Mouse (Mus musculus): ENCODE measurements around the gene Fam89a.
A peak's percentile ranks its signal among the peaks of the same experiment; 100 is the strongest.

Fam89a gene

GRCm38 (mm10) chr8:124754101-124754791 is 2.6 kb upstream of the Fam89a start:
- no peak for DNase-seq (ENCODE audit: low spot score)

DNA sequence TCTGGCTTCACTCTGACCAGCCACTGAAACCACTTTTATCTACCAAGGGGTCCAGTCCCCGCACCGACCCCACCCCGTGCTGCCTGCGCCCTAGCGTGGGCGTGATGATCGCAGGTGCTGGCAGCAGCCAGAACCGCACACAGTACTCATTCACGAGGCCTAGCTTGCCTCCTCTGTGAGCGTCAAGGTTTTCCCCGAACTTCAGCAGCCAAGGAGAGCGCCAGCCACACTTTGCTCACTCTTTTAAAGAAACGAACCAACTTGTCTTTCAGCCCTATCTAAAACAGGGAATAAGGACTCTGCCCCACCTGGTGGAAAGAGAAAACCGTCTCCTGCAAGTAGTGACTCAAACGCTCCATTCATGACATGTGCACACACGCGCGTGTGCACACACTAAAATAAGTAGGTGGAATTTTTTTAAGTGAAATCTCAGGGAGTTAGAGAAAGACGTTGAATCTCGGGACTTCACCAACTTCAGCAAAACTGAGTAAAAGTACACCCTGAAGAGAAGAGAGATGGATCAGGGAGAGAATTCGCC is 762 bp upstream of the Fam89a start:
- no peak for DNase-seq (ENCODE audit: low spot score)

- DNase-seq (ENCODE audit: low spot score), result no peak
Observed at GRCm38 (mm10) chr8:124751191-124751590, 441 bp downstream of the Fam89a start.

DNA sequence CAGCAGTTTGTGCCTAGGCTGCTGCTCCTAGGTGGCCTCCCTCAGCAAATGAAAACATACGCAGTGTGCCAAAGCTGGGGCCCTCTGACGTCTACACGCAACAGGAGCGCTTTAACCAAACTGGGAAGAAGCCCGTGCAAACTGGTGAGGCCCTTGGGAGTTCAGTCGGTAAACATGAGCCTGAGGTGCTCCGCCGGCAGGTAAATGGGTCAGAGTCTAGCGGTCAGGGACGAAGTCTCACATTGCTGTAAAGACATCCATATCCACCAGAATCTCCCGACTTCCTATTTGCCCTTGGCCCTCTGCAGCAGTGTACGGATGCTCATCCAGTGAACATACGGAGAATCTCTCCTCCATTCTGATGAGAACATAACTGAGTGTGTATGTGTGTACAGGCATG is 5.0 kb downstream of the Fam89a start:
- no peak for DNase-seq (ENCODE audit: low spot score)

GRCm38 (mm10) chr8:124739268-124739667 is 12.4 kb downstream of the Fam89a start:
- DNase-seq (ENCODE audit: low spot score), result peak; percentile 25

- no peak for DNase-seq (ENCODE audit: low spot score)
Observed at GRCm38 (mm10) chr8:124735371-124735911, 16.2 kb downstream of the Fam89a start.

DNA sequence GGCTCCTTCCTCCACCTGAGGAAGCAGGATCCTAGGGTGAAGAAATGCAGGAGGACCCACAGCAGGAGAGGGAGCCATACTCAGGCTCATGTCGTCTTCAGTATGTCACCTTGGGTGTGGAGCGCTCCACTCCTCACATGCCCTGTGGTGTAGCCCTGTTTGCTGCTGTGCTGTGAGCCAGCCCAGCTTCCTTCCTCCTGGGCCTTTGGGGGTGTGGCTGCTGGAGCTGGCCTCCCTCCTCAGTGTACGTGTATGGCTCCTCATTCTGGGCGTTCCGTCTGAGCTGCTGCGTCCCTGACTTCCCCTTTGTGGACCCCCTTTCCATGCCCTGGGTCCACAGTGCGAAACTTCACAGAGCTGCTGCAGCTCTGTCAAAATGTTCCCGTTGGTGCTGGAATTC is 18.8 kb downstream of the Fam89a start:
- DNase-seq (ENCODE audit: low spot score), result no peak

- DNase-seq (ENCODE audit: low spot score), result no peak
Observed at GRCm38 (mm10) chr8:124724301-124724700, 27.3 kb downstream of the Fam89a start.

- DNase-seq (ENCODE audit: low spot score), result peak; percentile 88
Observed at GRCm38 (mm10) chr8:124721862-124722515, 29.6 kb downstream of the Fam89a start, which contains the start of the genes Ttc13 and Arv1. Gene Ttc13 (minus strand): TSS chr8:124721983. Gene Arv1 (plus strand): TSS chr8:124722139.

DNA sequence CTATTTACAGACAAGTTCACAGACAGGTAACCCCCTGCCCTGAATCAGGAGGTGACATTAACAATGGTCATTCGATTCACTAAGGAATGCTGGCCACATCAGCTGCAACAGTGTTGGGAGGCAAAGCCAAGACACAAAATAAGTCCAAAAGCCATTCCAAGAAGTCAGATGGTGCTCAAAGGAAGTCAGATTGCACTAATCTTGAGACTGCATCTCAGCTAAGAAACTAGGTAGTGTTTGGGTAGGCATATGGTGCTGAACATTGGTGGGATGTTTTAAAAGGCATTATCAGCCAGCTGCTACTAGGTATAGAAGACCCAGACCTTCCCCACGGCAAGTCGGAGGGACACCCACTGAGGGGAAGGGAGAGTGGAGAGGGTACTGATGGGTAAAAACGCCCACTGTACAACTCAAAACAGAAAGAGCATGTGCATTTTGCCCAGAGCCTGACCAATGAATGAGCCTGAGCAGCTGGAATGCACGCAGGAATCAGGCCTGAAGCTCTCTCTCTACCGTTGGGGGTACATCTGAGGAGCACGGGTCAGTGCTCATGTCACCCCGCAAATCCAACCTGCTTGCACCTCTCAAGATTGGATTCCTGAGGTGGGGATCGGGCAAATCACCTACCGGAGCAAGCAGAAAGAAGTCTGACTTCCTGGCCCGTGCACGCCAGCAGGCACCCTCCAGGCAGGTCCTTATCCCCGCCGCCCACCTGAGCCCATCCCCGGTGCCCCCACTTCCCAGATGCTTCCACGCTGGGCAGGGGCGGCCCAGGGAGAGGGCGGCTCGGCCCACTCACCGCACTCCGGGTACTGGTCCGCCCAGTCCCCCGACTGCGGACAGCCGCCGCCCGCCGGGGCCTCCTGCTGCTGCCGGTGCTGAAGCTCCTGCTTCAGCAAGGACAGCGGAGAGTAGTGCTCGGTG is 30.4 kb downstream of the Fam89a start:
- peak; percentile 26 for DNase-seq (ENCODE audit: low spot score)

DNA sequence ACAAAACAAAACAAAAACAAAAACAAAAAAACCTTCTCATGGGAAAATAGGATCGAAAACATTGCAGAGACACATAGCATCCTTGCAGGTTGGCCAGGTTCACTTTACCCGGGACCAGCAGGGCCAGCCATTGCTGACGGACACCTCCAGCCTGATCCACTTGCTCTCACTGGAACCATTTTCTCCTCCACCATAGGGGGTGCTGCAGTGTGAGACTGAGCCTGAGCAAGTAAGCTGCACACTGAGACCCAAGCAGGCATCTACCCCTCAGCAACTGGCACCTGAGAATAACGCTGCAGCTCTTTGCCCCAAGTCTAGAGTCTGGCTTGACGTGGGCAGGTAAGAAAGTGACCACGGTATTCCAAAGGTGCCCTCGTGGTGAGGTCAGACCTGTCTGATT is 31.5 kb downstream of the Fam89a start:
- no peak for DNase-seq (ENCODE audit: low spot score)

DNA sequence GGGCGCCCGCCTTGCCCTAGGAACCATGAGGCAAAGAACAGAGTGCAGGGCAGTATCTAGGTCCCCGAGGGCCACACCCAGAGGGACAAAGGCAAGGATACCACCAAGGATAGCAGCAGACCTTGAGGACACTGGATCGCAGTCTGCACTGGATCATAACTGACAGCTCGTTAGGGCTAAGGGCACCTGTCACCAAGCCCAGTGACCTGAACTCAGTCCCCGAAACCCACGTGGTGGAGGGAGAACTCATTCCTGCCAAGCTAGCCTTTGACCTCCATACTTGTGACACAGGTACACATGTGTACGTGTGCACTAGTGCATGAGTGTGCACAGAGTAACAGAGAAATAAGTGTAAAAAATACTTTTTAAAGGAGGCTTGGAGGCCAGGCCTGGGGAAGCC is 35.9 kb downstream of the Fam89a start:
- no peak for DNase-seq (ENCODE audit: low spot score)

DNA sequence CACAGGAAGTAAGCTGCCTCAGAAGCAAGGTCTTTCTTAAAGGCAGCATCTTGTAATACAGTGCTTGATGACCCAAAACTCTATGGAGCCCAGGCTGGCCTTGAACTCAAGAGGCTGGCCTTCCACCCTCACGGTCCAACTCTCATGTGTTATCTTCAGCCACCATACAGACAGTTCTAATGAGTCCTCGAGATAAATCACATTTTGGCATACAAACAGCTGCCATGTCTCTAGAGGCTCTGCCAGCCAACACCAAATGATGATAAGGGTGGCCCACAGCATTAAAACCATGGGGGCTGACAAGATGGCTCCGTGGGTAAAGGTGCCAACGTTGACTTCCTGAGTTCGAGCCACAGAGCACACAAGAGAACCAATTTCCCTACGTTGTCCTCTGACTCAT is 38.4 kb downstream of the Fam89a start:
- no peak for DNase-seq (ENCODE audit: low spot score)

GRCm38 (mm10) chr8:124705823-124706222 is 45.8 kb downstream of the Fam89a start:
- no peak for DNase-seq (ENCODE audit: low spot score)

DNA sequence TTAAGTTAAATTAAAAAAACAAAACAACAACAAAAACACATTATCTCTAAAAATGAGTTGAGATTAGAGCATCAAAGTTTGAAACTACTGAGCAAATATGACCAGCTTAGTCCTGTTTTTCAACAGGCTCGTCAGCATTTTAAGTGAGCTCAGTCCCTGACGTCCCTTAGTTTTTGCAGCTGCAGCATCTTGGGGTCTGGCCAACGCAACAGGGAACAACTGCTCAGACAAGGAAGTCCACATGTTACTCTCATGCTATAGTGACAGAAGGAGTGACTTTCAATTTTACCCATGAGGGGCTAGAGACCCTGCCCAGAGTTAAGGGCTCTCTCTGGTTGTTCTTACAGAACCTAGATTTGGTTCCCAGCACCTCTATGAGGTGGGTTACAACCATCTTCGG is 47.3 kb downstream of the Fam89a start:
- no peak for DNase-seq (ENCODE audit: low spot score)

GRCm38 (mm10) chr8:124703526-124703925 is 48.1 kb downstream of the Fam89a start:
- DNase-seq (ENCODE audit: low spot score), result no peak

GRCm38 (mm10) chr8:124702183-124702582 is 49.4 kb downstream of the Fam89a start:
- DNase-seq (ENCODE audit: low spot score), result no peak

DNA sequence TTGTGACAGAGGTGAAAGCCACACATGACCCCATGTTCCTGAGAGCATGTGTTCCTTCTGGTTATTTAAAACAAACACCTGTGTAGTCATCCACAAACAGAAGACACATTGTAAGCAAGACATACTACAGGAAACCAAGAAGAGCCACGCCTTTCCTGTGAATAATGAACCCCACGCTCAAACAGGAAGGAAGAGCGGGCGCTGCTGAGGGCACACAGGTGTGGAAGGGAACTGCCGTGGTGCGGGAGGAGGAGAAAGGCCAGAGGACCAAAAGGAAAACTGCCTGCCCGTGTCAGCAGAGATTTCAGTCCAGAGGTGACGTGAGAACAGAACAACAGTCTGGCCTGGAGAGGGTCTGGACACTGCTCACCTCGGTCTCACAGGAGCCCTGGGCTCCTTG is 50.6 kb downstream of the Fam89a start:
- DNase-seq (ENCODE audit: low spot score), result no peak

- DNase-seq (ENCODE audit: low spot score), result no peak
Observed at GRCm38 (mm10) chr8:124700271-124700670, 51.4 kb downstream of the Fam89a start.

DNA sequence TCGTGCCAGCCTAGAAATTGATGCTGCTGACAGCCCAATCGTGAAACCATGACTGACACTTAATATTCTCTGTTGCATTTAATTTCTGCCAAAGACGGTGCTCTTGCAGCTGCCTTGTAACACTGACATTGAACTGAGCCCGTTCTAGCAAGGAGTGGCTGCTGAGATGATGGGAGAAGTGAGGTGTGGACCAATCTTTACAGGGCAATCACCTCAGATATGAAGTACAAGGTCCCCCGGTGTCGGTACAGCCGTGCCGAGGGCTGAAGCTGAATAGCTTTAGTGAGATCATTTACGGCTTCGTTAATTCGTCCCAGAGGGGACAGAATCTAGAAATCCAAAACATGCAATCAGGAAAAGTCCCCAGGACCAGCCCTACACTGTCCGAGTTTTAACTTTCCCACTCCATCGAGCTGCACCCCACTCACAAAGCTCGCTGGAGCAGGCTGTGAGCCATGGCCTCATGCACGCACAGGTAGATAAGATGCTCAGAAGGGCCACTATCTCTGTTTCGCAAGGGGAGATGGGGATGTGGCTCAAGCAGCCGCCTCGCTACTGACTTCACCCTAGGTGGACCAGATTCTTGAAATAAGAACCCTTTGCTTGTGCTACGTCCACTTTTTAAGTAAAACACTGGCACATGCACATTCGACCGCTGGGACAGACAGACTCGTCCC is 56.1 kb downstream of the Fam89a start:
- DNase-seq (ENCODE audit: low spot score), result no peak

GRCm38 (mm10) chr8:124691706-124692105 is 59.9 kb downstream of the Fam89a start:
- DNase-seq (ENCODE audit: low spot score), result no peak
